Mouse (Mus musculus): ENCODE results near the gene Trim16. TPM values are rescaled to one million over a fixed set of nuclear protein-coding genes. Genes with fewer than 3 reads are reported as not detected.

Gene Trim16
- polyA plus RNA-seq, 1 experiment from 2014 or later: 4.0 TPM

DNA sequence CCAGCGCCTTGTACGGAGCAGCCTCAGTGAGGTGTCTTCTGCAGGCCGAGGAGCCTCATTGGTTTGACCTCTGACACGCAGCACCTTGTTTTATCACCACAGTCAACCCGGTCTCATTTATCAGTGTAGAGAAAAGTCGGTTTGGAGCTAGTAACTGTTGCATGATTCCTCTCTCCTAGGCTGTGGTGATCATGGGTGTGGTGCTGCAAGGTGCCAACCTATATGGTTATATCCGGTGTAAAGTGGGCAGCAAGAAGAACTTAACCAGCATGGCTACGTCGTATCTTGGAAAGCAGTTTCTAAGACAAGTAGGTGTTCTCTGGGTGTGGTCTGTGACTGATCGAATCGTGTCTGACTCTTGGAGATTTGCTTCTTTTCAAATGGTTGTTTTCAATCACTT is 71.7 kb downstream of the Trim16 start:
- Histone ChIP-seq H3K4me2 (ENCODE audit: low read length) (no peak overlapping the region), H3K27me3 (ENCODE audit: control insufficient read depth, insufficient read depth, low read length) (no peaks in the 10 kb centered on the region), H3K9me3 (ENCODE audit: control insufficient read depth, low read length) (no peaks in the 10 kb centered on the region), H3K4me3 (ENCODE audit: control insufficient read depth in 1 of 2, insufficient read depth in 1 of 2, low read depth in 1 of 2, low read length in 2 of 2) (no peak overlapping the region), H3K9ac (ENCODE audit: low read length) (no peak overlapping the region), H3K4me1 (ENCODE audit: control insufficient read depth in 2 of 2, insufficient read depth in 2 of 2, low read length in 2 of 2) (no peaks in the 10 kb centered on the region), H3K36me3 (ENCODE audit: control insufficient read depth, insufficient read depth, low read length) (peaks cover 88% of the 10 kb centered on the region), H3K27ac (replicated peaks in 1 of 2; ENCODE audit: control insufficient read depth in 1 of 2, insufficient read depth in 1 of 2, low read depth in 2 of 2, low read length in 2 of 2) (no peak overlapping the region)
- ATAC-seq (ENCODE audit: insufficient number of reproducible peaks, insufficient read depth, low FRiP score, low read depth): no peak
- 91% methylated on average over 11 of the region's 11 CpGs for WGBS

Other genes starting within 250 kb of the Trim16 start
- 3.7 and 4.2 TPM in 2 replicates for gene Trpv2, start 245.7 kb upstream of the Trim16 start, polyA plus RNA-seq (2014; fragmentation: Nextera tagmentation; extraction: Ambion mirVana)
- 19.4 and 21.2 TPM in 2 replicates for gene Lrrc75a, start 171.7 kb upstream of the Trim16 start, polyA plus RNA-seq (2014; fragmentation: Nextera tagmentation; extraction: Ambion mirVana)
- gene Mmgt2, start 171.6 kb upstream of the Trim16 start, polyA plus RNA-seq (2014; fragmentation: Nextera tagmentation; extraction: Ambion mirVana): 55.9 and 56.7 TPM in 2 replicates
- gene Zfp287, start 88.3 kb upstream of the Trim16 start, polyA plus RNA-seq (2014; fragmentation: Nextera tagmentation; extraction: Ambion mirVana): 4.8 and 5.4 TPM in 2 replicates
- not detected in 2 replicates for gene Gm10428, start 67.1 kb upstream of the Trim16 start, polyA plus RNA-seq (2014; fragmentation: Nextera tagmentation; extraction: Ambion mirVana)
- 8.4 and 13.9 TPM in 2 replicates for gene Zfp286, start 30.8 kb upstream of the Trim16 start, polyA plus RNA-seq (2014; fragmentation: Nextera tagmentation; extraction: Ambion mirVana)
- 0.11 and 0.14 TPM in 2 replicates for gene Fbxw10, start 26.8 kb downstream of the Trim16 start, polyA plus RNA-seq (2014; fragmentation: Nextera tagmentation; extraction: Ambion mirVana)
- 46.0 and 49.3 TPM in 2 replicates for gene Tvp23b, start 59.2 kb downstream of the Trim16 start, polyA plus RNA-seq (2014; fragmentation: Nextera tagmentation; extraction: Ambion mirVana)
- gene Cdrt4, start 131.0 kb downstream of the Trim16 start, polyA plus RNA-seq (2014; fragmentation: Nextera tagmentation; extraction: Ambion mirVana): not detected in 2 replicates
- not detected in 2 replicates for gene Tekt3, start 241.4 kb downstream of the Trim16 start, polyA plus RNA-seq (2014; fragmentation: Nextera tagmentation; extraction: Ambion mirVana)